Mouse (Mus musculus): ENCODE results near the gene Gm21903. TPM values are rescaled to one million over a fixed set of nuclear protein-coding genes. Genes with fewer than 3 reads are reported as not detected.
"Not testable (repeated sequence)": the region's sequence is repeated elsewhere in the genome, so short reads cannot be mapped to it uniquely, and the experiment has no call there.

Gm21903 gene
- not detected in 2 replicates for polyA plus RNA-seq (2012; rRNA removed)

DNA sequence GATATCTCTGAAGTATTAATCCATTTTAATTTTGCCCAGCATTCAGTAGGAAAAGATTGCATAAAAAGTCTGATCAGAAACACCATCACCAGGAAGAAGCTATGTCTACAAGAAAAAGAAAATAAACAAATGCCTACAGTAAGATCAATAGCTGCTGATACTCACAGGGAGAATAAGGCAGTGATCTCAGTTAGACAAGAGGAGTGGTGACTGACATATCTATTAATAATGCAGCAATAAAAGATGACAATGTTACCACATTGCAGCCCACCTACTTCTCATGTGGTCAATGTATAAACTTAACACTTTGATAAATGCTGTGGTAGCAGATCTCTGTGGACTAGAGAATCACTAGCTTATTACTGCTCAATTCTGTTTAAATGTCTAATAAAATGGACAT is at the start of gene Gm21903:
Gene Gm21903, minus strand, starts transcription at position 101 of the 400 bp plus-strand sequence.
- H3K27me3 ChIP-seq (ENCODE audit: control insufficient read depth, insufficient read depth, low read length), result no peaks in the 10 kb centered on the region
- no peak within 1 kb of the TSS for H3K27ac ChIP-seq (ENCODE audit: insufficient read depth, low read depth, low read length)
- no peak for TF ChIP-seq CTCF (IDR thresholded peaks at IDR 0.05; ENCODE audit: extremely low read depth, insufficient read length, insufficient replicate concordance, low read depth, low read length)
- no peak for TF ChIP-seq POLR2A (IDR thresholded peaks at IDR 0.05; ENCODE audit: low read depth, low read length)
- no peaks in the 10 kb centered on the region for H3K4me1 ChIP-seq (ENCODE audit: control insufficient read depth, insufficient read depth, insufficient read length, low read length)
- H3K36me3 ChIP-seq (ENCODE audit: control insufficient read depth, insufficient read depth, low read length), result no peaks in the 10 kb centered on the region
- H3K4me3 ChIP-seq (ENCODE audit: low read depth, low read length), result no peak within 1 kb of the TSS

GRCm38 (mm10) chr17:39076937-39077336 is 33.8 kb upstream of the Gm21903 start, which contains the start of gene Esp23:
TSS of gene Esp23 (minus strand) at chr17:39077037.
- TF ChIP-seq POLR2A (IDR thresholded peaks at IDR 0.05; ENCODE audit: low read depth, low read length) (no peak), CTCF (IDR thresholded peaks at IDR 0.05; ENCODE audit: extremely low read depth, insufficient read length, insufficient replicate concordance, low read depth, low read length) (no peak)
- H3K27ac ChIP-seq (ENCODE audit: insufficient read depth, low read depth, low read length), result no peak within 1 kb of the TSS
- H3K4me3 ChIP-seq (ENCODE audit: low read depth, low read length), result no peak within 1 kb of the TSS
- H3K27me3 ChIP-seq (ENCODE audit: control insufficient read depth, insufficient read depth, low read length), result no peaks in the 10 kb centered on the region
- H3K4me1 ChIP-seq (ENCODE audit: control insufficient read depth, insufficient read depth, insufficient read length, low read length), result no peaks in the 10 kb centered on the region
- 43% methylated on average over 1 of the region's 1 CpGs for WGBS
- no peaks in the 10 kb centered on the region for H3K36me3 ChIP-seq (ENCODE audit: control insufficient read depth, insufficient read depth, low read length)

GRCm38 (mm10) chr17:39063641-39064040 is 20.5 kb upstream of the Gm21903 start:
- no peak for TF ChIP-seq CTCF (IDR thresholded peaks at IDR 0.05; ENCODE audit: extremely low read depth, insufficient read length, insufficient replicate concordance, low read depth, low read length)
- no peak for TF ChIP-seq POLR2A (IDR thresholded peaks at IDR 0.05; ENCODE audit: low read depth, low read length)
- H3K4me1 ChIP-seq (ENCODE audit: control insufficient read depth, insufficient read depth, insufficient read length, low read length), result no peaks in the 10 kb centered on the region
- no peaks in the 10 kb centered on the region for H3K36me3 ChIP-seq (ENCODE audit: control insufficient read depth, insufficient read depth, low read length)
- no peak overlapping the region for H3K27ac ChIP-seq (ENCODE audit: insufficient read depth, low read depth, low read length)
- H3K4me3 ChIP-seq (ENCODE audit: low read depth, low read length), result no peak overlapping the region
- no peaks in the 10 kb centered on the region for H3K27me3 ChIP-seq (ENCODE audit: control insufficient read depth, insufficient read depth, low read length)

- H3K4me3 ChIP-seq (ENCODE audit: low read depth, low read length); H3K27me3 ChIP-seq (ENCODE audit: control insufficient read depth, insufficient read depth, low read length); H3K36me3 ChIP-seq (ENCODE audit: control insufficient read depth, insufficient read depth, low read length); H3K27ac ChIP-seq (ENCODE audit: insufficient read depth, low read depth, low read length); H3K4me1 ChIP-seq (ENCODE audit: control insufficient read depth, insufficient read depth, insufficient read length, low read length): not testable (repeated sequence)
- 90% methylated on average over 3 of the region's 3 CpGs for WGBS
Observed at GRCm38 (mm10) chr17:39036395-39036794, 6.7 kb downstream of the Gm21903 start, which contains the start of gene Esp24. TSS of gene Esp24 (plus strand) at chr17:39036695.

GRCm38 (mm10) chr17:39017184-39017583 is 26.0 kb downstream of the Gm21903 start:
- no peak overlapping the region for H3K4me3 ChIP-seq (ENCODE audit: low read depth, low read length)
- no peaks in the 10 kb centered on the region for H3K36me3 ChIP-seq (ENCODE audit: control insufficient read depth, insufficient read depth, low read length)
- no peak overlapping the region for H3K27ac ChIP-seq (ENCODE audit: insufficient read depth, low read depth, low read length)
- no peaks in the 10 kb centered on the region for H3K4me1 ChIP-seq (ENCODE audit: control insufficient read depth, insufficient read depth, insufficient read length, low read length)
- 66% methylated on average over 14 of the region's 14 CpGs for WGBS
- no peak for TF ChIP-seq CTCF (IDR thresholded peaks at IDR 0.05; ENCODE audit: extremely low read depth, insufficient read length, insufficient replicate concordance, low read depth, low read length)
- no peak for TF ChIP-seq POLR2A (IDR thresholded peaks at IDR 0.05; ENCODE audit: low read depth, low read length)
- no peaks in the 10 kb centered on the region for H3K27me3 ChIP-seq (ENCODE audit: control insufficient read depth, insufficient read depth, low read length)

DNA sequence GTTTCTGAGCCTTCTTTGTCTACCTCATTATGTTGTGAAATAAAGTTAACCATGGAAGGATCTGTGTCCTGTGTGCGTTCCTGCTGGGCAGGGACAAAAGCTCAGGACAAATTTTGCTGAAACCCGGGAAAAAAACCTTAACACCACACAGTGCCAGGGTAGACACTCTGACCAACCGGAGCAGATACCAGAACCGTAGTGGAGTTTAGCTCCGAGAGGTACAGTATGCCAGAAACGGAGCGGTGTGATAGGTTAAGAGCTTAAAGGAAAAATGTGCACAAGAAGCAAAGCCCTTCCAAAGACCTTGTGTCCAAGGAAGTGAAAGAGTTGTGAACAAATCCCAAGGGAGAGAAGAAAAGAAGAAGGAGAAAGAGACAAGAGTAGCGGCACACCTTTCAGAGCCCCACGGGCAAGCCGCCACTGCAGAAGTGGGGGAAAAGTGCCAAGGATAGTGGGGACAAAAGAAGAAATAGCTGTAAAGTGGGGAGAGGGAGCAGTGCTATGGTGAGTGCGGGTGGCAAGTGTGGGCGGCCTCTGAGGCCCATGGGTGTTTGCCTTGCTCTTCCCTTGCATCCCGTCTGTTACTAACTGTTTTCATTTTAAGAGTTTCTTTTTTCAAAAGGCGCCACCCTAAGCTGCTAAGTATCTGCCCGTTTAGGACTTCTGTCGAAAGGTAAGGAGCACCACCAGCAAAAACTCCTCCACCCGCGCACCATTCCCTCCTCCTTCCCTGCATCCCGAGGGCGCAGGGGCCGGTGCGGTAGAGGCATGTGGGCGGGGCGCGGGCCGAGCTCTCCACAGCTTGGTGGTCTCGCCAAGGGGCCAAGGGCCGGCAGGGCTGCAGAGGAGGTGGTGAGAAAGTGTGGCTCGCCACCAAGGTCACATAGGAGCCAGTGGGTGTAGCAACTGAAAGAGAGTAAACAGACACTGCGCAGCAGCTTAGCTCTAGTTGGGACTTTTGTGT is 32.2 kb downstream of the Gm21903 start:
- H3K4me3 ChIP-seq (ENCODE audit: low read depth, low read length), result no peak overlapping the region
- TF ChIP-seq POLR2A (IDR thresholded peaks at IDR 0.05; ENCODE audit: low read depth, low read length) (no peak), CTCF (IDR thresholded peaks at IDR 0.05; ENCODE audit: extremely low read depth, insufficient read length, insufficient replicate concordance, low read depth, low read length) (no peak)
- no peak overlapping the region for H3K27ac ChIP-seq (ENCODE audit: insufficient read depth, low read depth, low read length)
- no peaks in the 10 kb centered on the region for H3K36me3 ChIP-seq (ENCODE audit: control insufficient read depth, insufficient read depth, low read length)
- WGBS, result 40% methylated on average over 30 of the region's 30 CpGs
- H3K4me1 ChIP-seq (ENCODE audit: control insufficient read depth, insufficient read depth, insufficient read length, low read length), result no peaks in the 10 kb centered on the region
- no peaks in the 10 kb centered on the region for H3K27me3 ChIP-seq (ENCODE audit: control insufficient read depth, insufficient read depth, low read length)

- Histone ChIP-seq H3K36me3 (ENCODE audit: control insufficient read depth, insufficient read depth, low read length) (no peaks in the 10 kb centered on the region), H3K27me3 (ENCODE audit: control insufficient read depth, insufficient read depth, low read length) (no peaks in the 10 kb centered on the region), H3K27ac (ENCODE audit: insufficient read depth, low read depth, low read length) (no peak overlapping the region), H3K4me1 (ENCODE audit: control insufficient read depth, insufficient read depth, insufficient read length, low read length) (no peaks in the 10 kb centered on the region), H3K4me3 (ENCODE audit: low read depth, low read length) (no peak overlapping the region)
- TF ChIP-seq CTCF (IDR thresholded peaks at IDR 0.05; ENCODE audit: extremely low read depth, insufficient read length, insufficient replicate concordance, low read depth, low read length) (no peak), POLR2A (IDR thresholded peaks at IDR 0.05; ENCODE audit: low read depth, low read length) (no peak)
- 88% methylated on average over 1 of the region's 1 CpGs for WGBS
Observed at GRCm38 (mm10) chr17:39009846-39010245, 33.3 kb downstream of the Gm21903 start.

Other genes with a start within 250 kb of the Gm21903 start
- gene Esp24, start 6.6 kb downstream of the Gm21903 start, polyA plus RNA-seq (2012; rRNA removed), result not detected in 2 replicates
- not detected in 2 replicates for gene Esp23, start 33.7 kb upstream of the Gm21903 start, polyA plus RNA-seq (2012; rRNA removed)
- not detected in 2 replicates for gene Esp22, start 52.0 kb upstream of the Gm21903 start, polyA plus RNA-seq (2012; rRNA removed)